Mouse (Mus musculus): ENCODE measurements at regions not wholly inside any gene's neighbourhood (a gene's known extent, or its start where the extent isn't known, plus 50 kb on each side); places are given as distances from the start of the nearest gene placed in this dataset.

- DNase-seq (ENCODE audit: extremely low spot score), result no peak
Measured at GRCm38 (mm10) chr16:68704569-68704968, 1083.9 kb upstream of the Cadm2 start.

GRCm38 (mm10) chr16:68666972-68667538, 1046.3 kb upstream of the Cadm2 start:
- DNase-seq (ENCODE audit: extremely low spot score), result no peak

GRCm38 (mm10) chr16:68658436-68658835, 1037.7 kb upstream of the Cadm2 start:
- peak; percentile 16 for DNase-seq (ENCODE audit: extremely low spot score)

GRCm38 (mm10) chr16:68627976-68628375, 1007.3 kb upstream of the Cadm2 start:
- no peak for DNase-seq (ENCODE audit: extremely low spot score)

- no peak for DNase-seq (ENCODE audit: extremely low spot score)
Measured at GRCm38 (mm10) chr16:68614041-68614440, 993.3 kb upstream of the Cadm2 start.
